Mouse (Mus musculus) heart, adult 18-20 months (tissue): Measurements from ENCODE around the gene Tctn3. TPM values are rescaled to one million over a fixed set of nuclear protein-coding genes. Genes with fewer than 3 reads are reported as not detected.
"Not testable (repeated sequence)": the region's sequence is repeated elsewhere in the genome, so short reads cannot be mapped to it uniquely, and the experiment has no call there.

ENCODE experiments used
- DNase-seq, 2 experiments: peaks; one replicate each; pipeline ENCODE4 v3.0.0; 2021 to 2022; ENCODE audit warnings: mixed read lengths in 1 of 2
- total RNA-seq, 2 experiments: library from RNA; stranded (reverse); gene quantifications; 2 replicates each; pipeline ENCODE4 v1.2.3; 2021

The Tctn3 gene
- total RNA-seq, 2 experiments from 2014 or later: 7.1 to 7.2 TPM

- DNase-seq: no peak
Observed at GRCm38 (mm10) chr19:40625935-40626334, 13.9 kb upstream of the Tctn3 start.

- DNase-seq: not testable (repeated sequence)
Observed at GRCm38 (mm10) chr19:40621616-40622015, 9.6 kb upstream of the Tctn3 start.

- no peak for DNase-seq
Observed at GRCm38 (mm10) chr19:40616021-40616420, 4.0 kb upstream of the Tctn3 start.

GRCm38 (mm10) chr19:40614811-40615210, 2.8 kb upstream of the Tctn3 start:
- no peak for DNase-seq

- DNase-seq: no peak
Observed at GRCm38 (mm10) chr19:40607676-40608075, 4.4 kb downstream of the Tctn3 start.

GRCm38 (mm10) chr19:40605189-40605588, 6.8 kb downstream of the Tctn3 start:
- no peak for DNase-seq

- no peak for DNase-seq
Observed at GRCm38 (mm10) chr19:40601870-40602269, 10.2 kb downstream of the Tctn3 start.

- not testable (repeated sequence) for DNase-seq
Observed at GRCm38 (mm10) chr19:40600846-40601245, 11.2 kb downstream of the Tctn3 start.

- peak; percentile 45 to 61 for DNase-seq
Observed at GRCm38 (mm10) chr19:40595831-40596230, 16.2 kb downstream of the Tctn3 start.

- DNase-seq: no peak
Observed at GRCm38 (mm10) chr19:40595231-40595630, 16.8 kb downstream of the Tctn3 start.

- no peak for DNase-seq
Observed at GRCm38 (mm10) chr19:40589530-40589880, 22.5 kb downstream of the Tctn3 start.

GRCm38 (mm10) chr19:40588847-40589529, 23.0 kb downstream of the Tctn3 start:
- DNase-seq: peak; percentile 90 to 95

- DNase-seq: peak; percentile 93 to 95
Observed at GRCm38 (mm10) chr19:40588293-40588654, 23.8 kb downstream of the Tctn3 start, which contains the start of gene Aldh18a1. Gene Aldh18a1, minus strand, starts transcription at chr19:40588463.

GRCm38 (mm10) chr19:40587491-40588292, 24.3 kb downstream of the Tctn3 start:
- no peak for DNase-seq

- DNase-seq: no peak
Observed at GRCm38 (mm10) chr19:40586908-40587307, 25.1 kb downstream of the Tctn3 start.

- peak in 1 of 2 experiments; percentile 23 for DNase-seq
Observed at GRCm38 (mm10) chr19:40581662-40582061, 30.4 kb downstream of the Tctn3 start.

- DNase-seq: no peak
Observed at GRCm38 (mm10) chr19:40580902-40581301, 31.1 kb downstream of the Tctn3 start.

- DNase-seq: no peak
Observed at GRCm38 (mm10) chr19:40575438-40575837, 36.6 kb downstream of the Tctn3 start.

GRCm38 (mm10) chr19:40570726-40571125, 41.3 kb downstream of the Tctn3 start:
- DNase-seq: peak; percentile 56 to 72

GRCm38 (mm10) chr19:40567616-40568015, 44.4 kb downstream of the Tctn3 start:
- DNase-seq: no peak

GRCm38 (mm10) chr19:40563880-40564645, 48.0 kb downstream of the Tctn3 start:
- no peak for DNase-seq

GRCm38 (mm10) chr19:40561521-40561920, 50.5 kb downstream of the Tctn3 start:
- DNase-seq: not testable (repeated sequence)

- DNase-seq: no peak
Observed at GRCm38 (mm10) chr19:40556029-40556428, 56.0 kb downstream of the Tctn3 start.
